8 mouse cellular contexts compared by ENCODE assay signal in the genomic region with DNA sequence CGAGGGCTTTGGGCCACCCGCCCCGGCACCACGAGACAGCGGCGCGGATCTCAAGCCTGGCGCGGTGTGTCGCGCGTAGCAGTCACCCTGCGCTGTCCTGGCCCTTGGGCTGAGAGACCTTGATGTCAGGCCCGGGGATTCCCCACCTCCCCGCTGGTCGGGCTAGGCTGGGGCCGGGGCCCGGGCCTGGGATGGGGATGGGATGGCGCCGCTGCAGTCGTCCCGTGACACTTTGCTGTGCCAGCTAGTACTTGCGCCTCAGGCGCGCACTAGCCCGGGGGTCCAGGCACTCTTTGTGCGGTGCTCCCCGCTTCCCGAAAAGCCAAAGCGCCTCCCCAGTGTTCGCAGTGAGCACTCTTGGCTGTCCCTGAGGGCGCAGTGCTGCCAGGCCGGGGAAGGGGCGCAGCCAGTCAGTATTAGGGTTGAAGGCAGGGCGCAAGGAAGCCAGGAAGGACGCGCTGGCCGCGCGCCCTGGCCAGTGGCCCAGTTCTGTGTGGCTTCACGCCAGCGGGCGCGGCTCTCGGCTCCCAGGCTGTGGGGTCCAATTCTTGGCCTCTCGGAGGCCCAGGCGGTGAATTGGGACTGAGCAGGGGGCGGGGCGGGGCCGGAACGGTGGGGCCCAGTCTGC. TPM values are rescaled to one million over a fixed set of nuclear protein-coding genes. Genes with fewer than 3 reads are reported as not detected.
A peak's percentile ranks its signal among the peaks of the same experiment; 100 is the strongest.
DNase-seq lines count a peak whose midpoint lies in the region; ATAC-seq and TF ChIP-seq lines count a peak whose summit lies in the region.

No protein-coding gene starts in this region.

- CTCF ChIA-PET in Patski (lab: Charles Lee): no interaction called here

- POLR2A ChIA-PET in Patski (lab: Charles Lee): no interaction called here

- peak overlapping the region; percentile 90 for H3K4me2 ChIP-seq in hindbrain, embryonic 14.5 days (replicated peaks)
- peak overlapping the region; percentile 65 for H3K4me2 ChIP-seq in lung, postnatal 0 days (replicated peaks; ENCODE audit: low read depth, low read length)

- in situ Hi-C loops in Patski (cut with MboI; ENCODE audit: low pct_unique_long_range_greater_than_20kb): loop anchor here (5.0 kb wide), 1 partner anchor 161 kb away; no protein-coding TSS in a partner anchor

- H3K36me3 ChIP-seq in hindbrain, embryonic 14.5 days (replicated peaks; ENCODE audit: control insufficient read depth, insufficient read depth): peaks cover 69% of the 10 kb centered on the region
- peaks cover 5% of the 10 kb centered on the region for H3K36me3 ChIP-seq in lung, postnatal 0 days (ENCODE audit: insufficient read depth, low read length)

- no peaks in the 10 kb centered on the region for H3K27me3 ChIP-seq in Patski
- H3K27me3 ChIP-seq in hindbrain, embryonic 14.5 days (ENCODE audit: control insufficient read depth, insufficient read depth, low read length): no peaks in the 10 kb centered on the region
- H3K27me3 ChIP-seq in lung, postnatal 0 days (replicated peaks; ENCODE audit: insufficient read depth, low read length): no peaks in the 10 kb centered on the region

- H3K9ac ChIP-seq in hindbrain, embryonic 14.5 days: peak overlapping the region; percentile 100
- H3K9ac ChIP-seq in lung, postnatal 0 days (replicated peaks; ENCODE audit: low read depth): no peak overlapping the region

- H3K4me3 ChIP-seq in hindbrain, embryonic 14.5 days (replicated peaks; ENCODE audit: low read length): peak overlapping the region; percentile 36
- peak overlapping the region; percentile 21 for H3K4me3 ChIP-seq in lung, postnatal 0 days (ENCODE audit: low read depth, low read length)

- peak overlapping the region; percentile 92 for H3K27ac ChIP-seq in hindbrain, embryonic 14.5 days
- peak overlapping the region; percentile 32 for H3K27ac ChIP-seq in lung, postnatal 0 days (ENCODE audit: low read length)

- no peak for TF ChIP-seq EP300 in lung, postnatal 0 days (IDR thresholded peaks at IDR 0.05)

- 6% methylated on average over 51 of the region's 51 CpGs for WGBS in hindbrain, embryonic 14.5 days
- 22% methylated on average over 50 of the region's 51 CpGs for WGBS in lung, postnatal 0 days

- no peak for TF ChIP-seq CTCF in Patski (IDR thresholded peaks at IDR 0.05)
- peak; percentile 32 for TF ChIP-seq CTCF in lung, postnatal 0 days (IDR thresholded peaks at IDR 0.05)

- DNase-seq in Patski (ENCODE audit: low read depth, low spot score): no peak
- peak; percentile 95 to 96 for DNase-seq in cerebellum, postnatal 10 days
- peak; percentile 86 for DNase-seq in gastrocnemius, adult 18-20 months (ENCODE audit: low spot score)
- peak; percentile 79 for DNase-seq in hindbrain, embryonic 14.5 days (ENCODE audit: low spot score)
- peak; percentile 84 to 85 for DNase-seq in layer of hippocampus, postnatal 36 days
- peak; percentile 84 for DNase-seq in lung, postnatal 0 days (ENCODE audit: low spot score)
- peak; percentile 70 to 76 for DNase-seq in right cerebral cortex, adult 2 months (ENCODE audit: low spot score in 2 of 2)

- peaks cover 55% of the 10 kb centered on the region for H3K4me1 ChIP-seq in hindbrain, embryonic 14.5 days (replicated peaks; ENCODE audit: control insufficient read depth, insufficient read depth, low read length)
- peaks cover 30% of the 10 kb centered on the region for H3K4me1 ChIP-seq in lung, postnatal 0 days (ENCODE audit: insufficient read depth, low read depth, low read length)

- peak; percentile 37 for ATAC-seq in Patski
- ATAC-seq in hindbrain, embryonic 14.5 days (ENCODE audit: low FRiP score): peak; percentile 76
- ATAC-seq in lung, postnatal 0 days: peak; percentile 83
- no peak for ATAC-seq in erythroblast, adult 5-6 weeks (replicated peaks; ENCODE audit: low FRiP score, poor library complexity, severe bottlenecking)

- H3K9me3 ChIP-seq in hindbrain, embryonic 14.5 days (ENCODE audit: control insufficient read depth, low read length): no peaks in the 10 kb centered on the region
- H3K9me3 ChIP-seq in lung, postnatal 0 days (ENCODE audit: low read length): no peaks in the 10 kb centered on the region

RNA-seq across cellular contexts. Expression of a gene that starts 5.7 kb away (rescaled TPM):
- polyA plus RNA-seq in Patski (2021): 45.1 TPM
- 1 to 10 TPM; 3.1 to 4.8 TPM for total RNA-seq in gastrocnemius, adult 18-20 months (2021)
- 15.4 and 16.3 TPM in 2 replicates for polyA plus RNA-seq in hindbrain, embryonic 14.5 days (2014; fragmentation: Nextera tagmentation; extraction: Ambion mirVana)
- 10 to 100 TPM; 46.9 to 54.4 TPM for total RNA-seq in layer of hippocampus, postnatal 36 days (2021)
- 4.4 and 5.0 TPM in 2 replicates for polyA plus RNA-seq in lung, postnatal 0 days (2015; fragmentation: Nextera tagmentation; extraction: Ambion mirVana)
- 0.21 TPM in 1 of 2 replicates, not detected in the other for total RNA-seq in erythroblast, adult 5-6 weeks (2015; ENCODE audit: low replicate concordance)
- total RNA-seq in erythroblast, adult 5-6 weeks (2017; ENCODE audit: low replicate concordance): 0.34 and 0.70 TPM in 2 replicates

RNA-seq across cellular contexts. Expression of a gene that starts 40.3 kb away (rescaled TPM):
- 32.7 TPM for polyA plus RNA-seq in Patski (2021)
- 1 to 10 TPM; 7.4 to 9.0 TPM for total RNA-seq in gastrocnemius, adult 18-20 months (2021)
- polyA plus RNA-seq in hindbrain, embryonic 14.5 days (2014; fragmentation: Nextera tagmentation; extraction: Ambion mirVana): 21.8 and 25.8 TPM in 2 replicates
- 10 to 100 TPM; 31.8 to 36.9 TPM for total RNA-seq in layer of hippocampus, postnatal 36 days (2021)
- 16.1 and 17.2 TPM in 2 replicates for polyA plus RNA-seq in lung, postnatal 0 days (2015; fragmentation: Nextera tagmentation; extraction: Ambion mirVana)
- 3.3 and 7.5 TPM in 2 replicates for total RNA-seq in erythroblast, adult 5-6 weeks (2015; ENCODE audit: low replicate concordance)
- total RNA-seq in erythroblast, adult 5-6 weeks (2017; ENCODE audit: low replicate concordance): 0.09 TPM in 1 of 2 replicates, not detected in the other

RNA-seq across cellular contexts. Expression of a gene that starts 59.9 kb away (rescaled TPM):
- 309 TPM for polyA plus RNA-seq in Patski (2021)
- 10 to 100 TPM; 27.4 to 33.9 TPM for total RNA-seq in gastrocnemius, adult 18-20 months (2021)
- 549 and 625 TPM in 2 replicates for polyA plus RNA-seq in hindbrain, embryonic 14.5 days (2014; fragmentation: Nextera tagmentation; extraction: Ambion mirVana)
- total RNA-seq in layer of hippocampus, postnatal 36 days (2021): 100 to 1,000 TPM; 737 to 795 TPM
- 122 and 132 TPM in 2 replicates for polyA plus RNA-seq in lung, postnatal 0 days (2015; fragmentation: Nextera tagmentation; extraction: Ambion mirVana)
- total RNA-seq in erythroblast, adult 5-6 weeks (2015; ENCODE audit: low replicate concordance): 85.3 and 86.7 TPM in 2 replicates
- 29.4 and 35.0 TPM in 2 replicates for total RNA-seq in erythroblast, adult 5-6 weeks (2017; ENCODE audit: low replicate concordance)

Comparison
In these comparisons a context has a peak if more than half of its experiments do, and no peak if none do; other contexts are left out.
1. RNA of a gene that starts 5.7 kb away (total RNA-seq): 46.9 to 54.4 TPM in layer of hippocampus, postnatal 36 days; 3.1 to 4.8 TPM in gastrocnemius, adult 18-20 months and 0.21 to 0.70 TPM in erythroblast, adult 5-6 weeks; every median in the first group is over 4 times any median in the second.
2. RNA of a gene that starts 59.9 kb away (total RNA-seq): 737 to 795 TPM in layer of hippocampus, postnatal 36 days; 29.4 to 86.7 TPM in erythroblast, adult 5-6 weeks and 27.4 to 33.9 TPM in gastrocnemius, adult 18-20 months; every median in the first group is over 4 times any median in the second.